Comparison of ENCODE assay signal across 8 mouse cellular contexts in genomic region chr16:20496671-20497600, GRCm38 (mm10). TPM values are rescaled to one million over a fixed set of nuclear protein-coding genes. Genes with fewer than 3 reads are reported as not detected.
A peak's percentile ranks its signal among the peaks of the same experiment; 100 is the strongest.
DNase-seq lines count a peak whose midpoint lies in the region; ATAC-seq and TF ChIP-seq lines count a peak whose summit lies in the region.

No protein-coding gene starts in this region.

- no peak for TF ChIP-seq POLR2A in spleen, adult 2 months (IDR thresholded peaks at IDR 0.05; ENCODE audit: low read depth, low read length)

- WGBS in spleen, adult 2 months: 32% methylated on average over 25 of the region's 25 CpGs

- H3K4me1 ChIP-seq in spleen, adult 2 months (ENCODE audit: control insufficient read depth, insufficient read depth, insufficient read length): peaks cover 6% of the 10 kb centered on the region; the same call in 1 of the 2 replicates

- H3K4me3 ChIP-seq in spleen, adult 2 months (ENCODE audit: extremely low read depth, insufficient read depth, insufficient read length): peak overlapping the region; percentile 43; the same call in 1 of the 2 replicates

- peaks cover 8% of the 10 kb centered on the region for H3K36me3 ChIP-seq in spleen, adult 2 months (ENCODE audit: control insufficient read depth, insufficient read depth, low read length)

- peak; percentile 54 for ATAC-seq in megakaryocyte-erythroid progenitor cell, adult 5-6 weeks (replicated peaks; ENCODE audit: low FRiP score, low TSS enrichment, poor library complexity, severe bottlenecking)

- H3K27ac ChIP-seq in spleen, adult 2 months (ENCODE audit: insufficient read depth, low read length): no peak overlapping the region

- no peaks in the 10 kb centered on the region for H3K27me3 ChIP-seq in spleen, adult 2 months (ENCODE audit: control insufficient read depth, insufficient read depth, low read length)

- DNase-seq in left cerebral cortex, adult 11 months (ENCODE audit: low spot score): peak; percentile 58
- no peak for DNase-seq in left cerebral cortex, adult 8-10 months (ENCODE audit: low spot score in 2 of 2)
- DNase-seq in cerebellum, postnatal 10 days: peak; percentile 68 to 79
- peak; percentile 35 to 50 for DNase-seq in frontal cortex, postnatal 14 days (ENCODE audit: low spot score in 2 of 2)
- DNase-seq in induced T-regulatory cell, adult 2 months (ENCODE audit: low read depth): peak; percentile 91
- DNase-seq in left cerebral cortex, postnatal 25 days (ENCODE audit: low spot score in 2 of 2): peak; percentile 69 to 87
- peak; percentile 53 to 59 for DNase-seq in spleen, adult 2 months (ENCODE audit: low read depth in 1 of 2, low spot score in 2 of 2)

- TF ChIP-seq CTCF in spleen, adult 2 months (IDR thresholded peaks at IDR 0.05; ENCODE audit: extremely low read depth, insufficient read depth, insufficient read length, insufficient replicate concordance): peak; percentile 58; the same call in 1 of the 2 replicates

- intact Hi-C loops in left cerebral cortex, postnatal 25 days (cut with DNase I): loop anchor here (5.0 kb wide), 2 partner anchors 115 to 270 kb away; partner anchors contain the start of genes Alg3, Eef1akmt4 and Gm49333

RNA-seq across cellular contexts. Expression of gene Eif2b5, which starts 1.7 kb away (rescaled TPM):
- total RNA-seq in left cerebral cortex, adult 8-10 months (2022): 10 to 100 TPM; 57.3 to 62.6 (median 59.3) TPM
- 10 to 100 TPM; 60.8 to 61.7 TPM for total RNA-seq in left cerebral cortex, postnatal 25 days (2021)
- 80.8 and 82.4 TPM in 2 replicates for total RNA-seq in megakaryocyte-erythroid progenitor cell, adult 5-6 weeks (2014; fragmentation: Nextera tagmentation)
- 108 TPM in 2 replicates for total RNA-seq in megakaryocyte-erythroid progenitor cell, adult 5-6 weeks (2017)
- 16.6 and 17.5 TPM in 2 replicates for polyA plus RNA-seq in spleen, adult 2 months (2012; rRNA removed)

RNA-seq across cellular contexts. Expression of gene Dvl3, which starts 19.8 kb away (rescaled TPM):
- 10 to 100 TPM; 50.6 to 55.9 (median 54.9) TPM for total RNA-seq in left cerebral cortex, adult 8-10 months (2022)
- 10 to 100 TPM; 70.9 to 72.1 TPM for total RNA-seq in left cerebral cortex, postnatal 25 days (2021)
- 27.7 and 32.8 TPM in 2 replicates for total RNA-seq in megakaryocyte-erythroid progenitor cell, adult 5-6 weeks (2014; fragmentation: Nextera tagmentation)
- 2.7 and 3.3 TPM in 2 replicates for total RNA-seq in megakaryocyte-erythroid progenitor cell, adult 5-6 weeks (2017)
- 25.0 and 30.8 TPM in 2 replicates for polyA plus RNA-seq in spleen, adult 2 months (2012; rRNA removed)

RNA-seq across cellular contexts. Expression of gene Ap2m1, which starts 38.3 kb away (rescaled TPM):
- total RNA-seq in left cerebral cortex, adult 8-10 months (2022): 100 to 1,000 TPM; 794 to 854 (median 817) TPM
- 100 to 1,000 TPM; 900 to 913 TPM for total RNA-seq in left cerebral cortex, postnatal 25 days (2021)
- 166 and 200 TPM in 2 replicates for total RNA-seq in megakaryocyte-erythroid progenitor cell, adult 5-6 weeks (2014; fragmentation: Nextera tagmentation)
- total RNA-seq in megakaryocyte-erythroid progenitor cell, adult 5-6 weeks (2017): 113 and 150 TPM in 2 replicates
- polyA plus RNA-seq in spleen, adult 2 months (2012; rRNA removed): 241 and 277 TPM in 2 replicates

RNA-seq across cellular contexts. Expression of gene Abcf3, which starts 51.4 kb away (rescaled TPM):
- 100 to 1,000 TPM; 102 to 130 (median 119) TPM for total RNA-seq in left cerebral cortex, adult 8-10 months (2022)
- total RNA-seq in left cerebral cortex, postnatal 25 days (2021): 10 to 100 TPM; 82.5 to 91.4 TPM
- 42.8 and 60.5 TPM in 2 replicates for total RNA-seq in megakaryocyte-erythroid progenitor cell, adult 5-6 weeks (2014; fragmentation: Nextera tagmentation)
- 38.7 and 42.9 TPM in 2 replicates for total RNA-seq in megakaryocyte-erythroid progenitor cell, adult 5-6 weeks (2017)
- polyA plus RNA-seq in spleen, adult 2 months (2012; rRNA removed): 27.3 and 32.6 TPM in 2 replicates

Comparison
In these comparisons a context has a peak if more than half of its experiments do, and no peak if none do; other contexts are left out.
1. DNase-seq: peak in left cerebral cortex, adult 11 months (single experiment), cerebellum, postnatal 10 days (2 of 2), frontal cortex, postnatal 14 days (2 of 2), induced T-regulatory cell, adult 2 months (single experiment), left cerebral cortex, postnatal 25 days (2 of 2) and spleen, adult 2 months (2 of 2); none in left cerebral cortex, adult 8-10 months (0 of 2).